Comparison of ENCODE assay signal across 8 mouse cellular contexts in genomic region chr2:179537390-179537789, GRCm38 (mm10).
DNase-seq lines count a peak whose midpoint lies in the region; ATAC-seq and TF ChIP-seq lines count a peak whose summit lies in the region.

No protein-coding gene starts in this region.

- peak; percentile 92 for ATAC-seq in midbrain, embryonic 12.5 days (ENCODE audit: low FRiP score, low read depth)
- no peak for ATAC-seq in megakaryocyte-erythroid progenitor cell, adult 5-6 weeks (replicated peaks; ENCODE audit: low FRiP score, low TSS enrichment, poor library complexity, severe bottlenecking)

- peaks cover 11% of the 10 kb centered on the region for H3K4me1 ChIP-seq in ES-Bruce4 (ENCODE audit: control insufficient read depth, insufficient read depth, low read length)
- peaks cover 51% of the 10 kb centered on the region for H3K4me1 ChIP-seq in midbrain, embryonic 12.5 days

- DNase-seq in cerebellum, postnatal 10 days: peak; percentile 93 to 97
- peak; percentile 61 to 67 for DNase-seq in frontal cortex, postnatal 10 days (ENCODE audit: low spot score in 2 of 2)
- peak; percentile 59 for DNase-seq in layer of hippocampus, adult 11-12 months (ENCODE audit: low spot score)
- no peak for DNase-seq in lung, postnatal 25 days (ENCODE audit: low spot score)
- no peak for DNase-seq in ovary, adult 18-20 months (ENCODE audit: low spot score)

- H3K36me3 ChIP-seq in ES-Bruce4 (ENCODE audit: control insufficient read depth, insufficient read depth, low read length, poor library complexity, severe bottlenecking): no peaks in the 10 kb centered on the region
- H3K36me3 ChIP-seq in midbrain, embryonic 12.5 days: no peaks in the 10 kb centered on the region

- 1% methylated on average over 19 of the region's 19 CpGs for WGBS in midbrain, embryonic 12.5 days

- no peak overlapping the region for H3K27ac ChIP-seq in ES-Bruce4 (ENCODE audit: insufficient read depth, low read length)
- peak overlapping the region; percentile 78 for H3K27ac ChIP-seq in midbrain, embryonic 12.5 days (replicated peaks)

- H3K4me2 ChIP-seq in midbrain, embryonic 12.5 days (replicated peaks): peak overlapping the region; percentile 44

- no peak for TF ChIP-seq CTCF in ES-Bruce4 (IDR thresholded peaks at IDR 0.05; ENCODE audit: low read depth, low read length)

- peaks cover 6% of the 10 kb centered on the region; the same call in 1 of the 2 replicates for H3K9me3 ChIP-seq in ES-Bruce4 (replicated peaks; ENCODE audit: control insufficient read depth, insufficient read depth, low read length, poor library complexity, severe bottlenecking)
- no peaks in the 10 kb centered on the region for H3K9me3 ChIP-seq in midbrain, embryonic 12.5 days

- TF ChIP-seq POLR2A in ES-Bruce4 (IDR thresholded peaks at IDR 0.05; ENCODE audit: insufficient read depth, low read length): no peak

- H3K4me3 ChIP-seq in ES-Bruce4 (ENCODE audit: low read depth, low read length): no peak overlapping the region
- peak overlapping the region; percentile 13 for H3K4me3 ChIP-seq in midbrain, embryonic 12.5 days

- H3K27me3 ChIP-seq in ES-Bruce4 (ENCODE audit: control insufficient read depth, insufficient read depth, low read length, poor library complexity, severe bottlenecking): no peaks in the 10 kb centered on the region
- peaks cover 20% of the 10 kb centered on the region for H3K27me3 ChIP-seq in midbrain, embryonic 12.5 days

- H3K9ac ChIP-seq in ES-Bruce4 (ENCODE audit: low read depth, poor library complexity, severe bottlenecking): no peak overlapping the region
- peak overlapping the region; percentile 34; the same call in 1 of the 2 replicates for H3K9ac ChIP-seq in midbrain, embryonic 12.5 days (replicated peaks)

- TF ChIP-seq EP300 in ES-Bruce4 (IDR thresholded peaks at IDR 0.05; ENCODE audit: insufficient read depth, low read depth, low read length): 0 out of 2 replicates have a peak, but pooled peaks have one; percentile 58

Comparison
In these comparisons a context has a peak if more than half of its experiments do, and no peak if none do; other contexts are left out.
1. DNase-seq: peak in cerebellum, postnatal 10 days (2 of 2), frontal cortex, postnatal 10 days (2 of 2) and layer of hippocampus, adult 11-12 months (single experiment); none in lung, postnatal 25 days (single experiment) and ovary, adult 18-20 months (single experiment).